Mouse (Mus musculus): Measurements from ENCODE around the gene Olfr460. TPM values are rescaled to one million over a fixed set of nuclear protein-coding genes. Genes with fewer than 3 reads are reported as not detected.

Olfr460 gene
- polyA plus RNA-seq, 1 experiment from 2014 or later, result not detected

- Histone ChIP-seq H3K27ac (replicated peaks) (no peak overlapping the region), H3K36me3 (replicated peaks) (no peaks in the 10 kb centered on the region), H3K27me3 (no peaks in the 10 kb centered on the region), H3K4me3 (replicated peaks) (no peak overlapping the region), H3K9me3 (replicated peaks) (no peaks in the 10 kb centered on the region), H3K4me1 (replicated peaks) (no peaks in the 10 kb centered on the region), H3K4me2 (no peak overlapping the region), H3K9ac (no peak overlapping the region)
- no peak for ATAC-seq (ENCODE audit: insufficient read depth)
- 64% methylated on average over 8 of the region's 8 CpGs for WGBS (ENCODE audit: insufficient replicate concordance)
Observed at GRCm38 (mm10) chr6:40610244-40610643, 41.0 kb downstream of the Olfr460 start.

DNA sequence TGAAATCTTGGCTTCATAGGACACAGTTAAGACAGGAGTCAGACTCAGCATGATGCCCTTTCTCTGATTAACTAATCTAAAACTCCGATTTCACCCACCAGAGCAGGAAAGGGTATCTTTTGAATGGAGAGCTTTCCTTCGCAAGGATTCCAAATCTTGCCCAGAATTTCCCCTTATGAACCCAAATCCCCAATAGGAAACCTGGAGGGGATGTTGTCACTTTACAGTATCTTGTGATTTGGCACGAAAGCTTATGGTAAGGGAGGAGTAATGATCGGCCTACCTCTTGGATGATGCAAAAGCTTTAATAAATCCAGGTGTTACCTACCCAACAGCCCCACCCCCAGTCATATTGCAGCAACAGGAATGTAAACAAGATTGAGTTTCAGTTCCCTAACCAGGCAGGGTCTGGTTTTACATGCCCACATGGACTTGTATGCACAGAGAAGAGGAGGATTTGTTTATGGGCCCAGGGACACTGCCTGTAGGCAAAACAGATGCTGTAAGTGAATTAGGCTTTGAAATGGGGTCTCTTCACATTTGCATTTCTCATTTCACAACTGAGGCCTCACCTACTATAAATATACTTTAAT, 44.1 kb downstream of the Olfr460 start, which contains the start of gene Tas2r138:
TSS of gene Tas2r138 (minus strand) at position 51 of the 593 bp plus-strand sequence.
- 67% methylated on average over 4 of the region's 4 CpGs for WGBS (ENCODE audit: insufficient replicate concordance)
- H3K9ac ChIP-seq, result no peak within 1 kb of the TSS
- no peaks in the 10 kb centered on the region for H3K4me1 ChIP-seq (replicated peaks)

GRCm38 (mm10) chr6:40617965-40618364, 48.7 kb downstream of the Olfr460 start:
- no peak for ATAC-seq (ENCODE audit: insufficient read depth)
- Histone ChIP-seq H3K27me3 (no peaks in the 10 kb centered on the region), H3K4me1 (replicated peaks) (no peaks in the 10 kb centered on the region), H3K9me3 (replicated peaks) (no peaks in the 10 kb centered on the region), H3K36me3 (replicated peaks) (no peaks in the 10 kb centered on the region), H3K9ac (no peak overlapping the region), H3K4me3 (replicated peaks) (no peak overlapping the region), H3K4me2 (no peak overlapping the region), H3K27ac (replicated peaks) (no peak overlapping the region)
- 6% methylated on average over 2 of the region's 2 CpGs for WGBS (ENCODE audit: insufficient replicate concordance)

More for the DNA sequence above, 44.1 kb downstream of the Olfr460 start, which contains the start of gene Tas2r138:
- Histone ChIP-seq H3K4me2 (no peak within 1 kb of the TSS), H3K27me3 (no peaks in the 10 kb centered on the region), H3K9me3 (replicated peaks) (no peaks in the 10 kb centered on the region), H3K4me3 (replicated peaks) (no peak within 1 kb of the TSS), H3K27ac (replicated peaks) (no peak within 1 kb of the TSS), H3K36me3 (replicated peaks) (no peaks in the 10 kb centered on the region)
- ATAC-seq (ENCODE audit: insufficient read depth), result no peak

Other genes starting within 250 kb of the Olfr460 start
- 11.4 and 12.0 TPM in 2 replicates for gene Agk, start 244.3 kb upstream of the Olfr460 start, polyA plus RNA-seq (2015; fragmentation: Nextera tagmentation; extraction: Ambion mirVana)
- 1.7 and 2.2 TPM in 2 replicates for gene E330009J07Rik, start 133.4 kb upstream of the Olfr460 start, polyA plus RNA-seq (2015; fragmentation: Nextera tagmentation; extraction: Ambion mirVana)
- not detected in 2 replicates for gene Wee2, start 130.4 kb upstream of the Olfr460 start, polyA plus RNA-seq (2015; fragmentation: Nextera tagmentation; extraction: Ambion mirVana)
- gene Ssbp1, start 98.1 kb upstream of the Olfr460 start, polyA plus RNA-seq (2015; fragmentation: Nextera tagmentation; extraction: Ambion mirVana), result 45.7 and 53.0 TPM in 2 replicates
- not detected in 2 replicates for gene Tas2r137, start 78.3 kb upstream of the Olfr460 start, polyA plus RNA-seq (2015; fragmentation: Nextera tagmentation; extraction: Ambion mirVana)
- not detected in 2 replicates for gene Tas2r108, start 76.0 kb upstream of the Olfr460 start, polyA plus RNA-seq (2015; fragmentation: Nextera tagmentation; extraction: Ambion mirVana)
- not detected in 2 replicates for gene Prss37, start 50.0 kb upstream of the Olfr460 start, polyA plus RNA-seq (2015; fragmentation: Nextera tagmentation; extraction: Ambion mirVana)
- gene Olfr461, start 14.4 kb upstream of the Olfr460 start, polyA plus RNA-seq (2015; fragmentation: Nextera tagmentation; extraction: Ambion mirVana), result not detected in 2 replicates
- gene Clec5a, start 16.3 kb downstream of the Olfr460 start, polyA plus RNA-seq (2015; fragmentation: Nextera tagmentation; extraction: Ambion mirVana), result 10.3 and 11.1 TPM in 2 replicates
- gene Tas2r138, start 43.8 kb downstream of the Olfr460 start, polyA plus RNA-seq (2015; fragmentation: Nextera tagmentation; extraction: Ambion mirVana), result not detected in 2 replicates
- 1.7 and 2.1 TPM in 2 replicates for gene Mgam, start 59.3 kb downstream of the Olfr460 start, polyA plus RNA-seq (2015; fragmentation: Nextera tagmentation; extraction: Ambion mirVana)

Data from liver, embryonic 15.5 days (tissue).